Mouse (Mus musculus) cerebellum, adult 9-11 months (tissue): ENCODE measurements around the gene Wdr75.

Source experiments
- DNase-seq: peaks from one replicate; pipeline ENCODE4 v3.0.0; 2022

Gene Wdr75

DNA sequence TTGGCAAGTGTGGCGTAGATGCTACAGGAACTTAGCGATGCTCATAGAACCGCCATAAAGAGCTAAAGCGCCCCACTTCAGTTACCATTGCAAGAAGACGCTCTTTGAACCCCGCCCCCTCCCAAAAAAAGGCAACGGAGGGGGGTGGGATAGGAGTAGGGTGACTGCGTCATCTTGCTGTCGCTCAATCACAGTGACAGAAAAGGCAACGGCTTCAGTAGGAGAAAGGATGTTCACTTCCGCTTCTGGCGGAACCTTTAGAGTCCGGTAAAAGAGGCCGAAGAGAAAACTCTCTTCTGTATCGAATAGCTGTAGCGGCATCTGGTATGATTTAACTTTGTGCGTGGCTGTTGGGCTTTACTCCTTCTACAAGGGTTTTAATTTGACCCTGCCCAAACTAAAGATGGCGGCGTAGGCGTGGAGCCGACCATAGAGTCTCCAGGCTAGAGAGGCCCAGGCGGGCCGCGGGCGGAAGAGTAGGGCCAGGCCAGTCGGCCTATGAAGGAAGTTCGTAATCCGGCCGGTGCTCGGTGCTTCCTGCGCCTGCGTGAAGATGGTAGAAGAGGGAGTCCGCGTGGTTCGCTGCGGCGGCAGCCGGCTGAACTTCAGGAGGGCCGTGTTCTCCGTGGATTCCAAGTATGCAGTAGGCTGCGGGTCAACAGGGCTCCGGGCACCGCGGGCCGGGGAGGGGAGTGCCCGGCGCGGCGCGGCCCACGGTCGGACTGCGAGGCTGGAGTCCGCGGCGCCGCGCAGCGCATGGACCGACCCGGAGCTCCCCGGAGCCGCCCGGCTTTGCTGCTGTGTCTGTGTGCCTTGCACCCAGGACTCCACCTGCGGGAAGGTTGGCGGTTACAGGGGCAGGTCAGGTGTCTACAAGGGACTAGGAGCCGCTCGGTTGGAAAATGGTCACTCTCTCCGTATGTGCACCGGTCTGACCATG is at the start of gene Wdr75:
Wdr75 (plus strand) TSS at position 198 of the 940 bp plus-strand sequence.
- peak; percentile 96 for DNase-seq

DNA sequence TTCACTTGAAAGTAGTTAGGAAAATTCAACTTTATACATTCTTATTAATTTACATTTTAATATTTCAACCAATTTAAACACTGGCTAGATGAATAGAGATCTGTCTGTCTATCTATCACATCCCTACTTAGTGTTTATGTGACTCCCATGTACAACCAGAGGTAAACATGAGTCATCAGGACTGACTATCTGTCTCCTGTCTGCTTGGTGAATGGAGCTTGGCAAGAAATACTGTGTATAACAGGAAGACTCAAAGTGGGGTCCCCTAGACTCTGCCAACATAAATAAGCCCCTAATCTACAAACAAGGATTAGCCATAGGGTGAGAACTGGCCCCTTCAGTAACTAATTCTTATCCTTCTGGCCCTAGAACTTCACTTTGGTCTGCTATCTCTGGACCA is 39.1 kb upstream of the Wdr75 start:
- DNase-seq, result no peak

DNA sequence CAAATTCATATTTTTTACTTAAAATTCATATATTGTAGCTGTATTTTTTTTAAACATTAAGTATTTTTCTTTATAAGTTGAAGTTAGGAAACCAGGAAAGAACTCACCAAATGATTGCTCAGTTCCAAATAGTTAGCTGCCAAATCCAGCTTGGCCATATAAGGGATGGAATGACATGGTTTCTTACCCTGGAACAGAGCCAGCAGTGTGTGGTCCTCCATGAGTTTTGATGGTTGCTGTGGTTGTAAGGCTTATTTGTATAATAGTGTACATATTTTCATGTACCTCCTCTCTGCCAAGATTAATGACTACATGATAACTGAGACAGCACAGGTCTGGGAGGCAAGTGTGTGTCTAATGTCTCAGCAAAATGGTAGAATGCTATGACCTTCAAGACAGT is 38.3 kb upstream of the Wdr75 start:
- DNase-seq, result no peak

DNA sequence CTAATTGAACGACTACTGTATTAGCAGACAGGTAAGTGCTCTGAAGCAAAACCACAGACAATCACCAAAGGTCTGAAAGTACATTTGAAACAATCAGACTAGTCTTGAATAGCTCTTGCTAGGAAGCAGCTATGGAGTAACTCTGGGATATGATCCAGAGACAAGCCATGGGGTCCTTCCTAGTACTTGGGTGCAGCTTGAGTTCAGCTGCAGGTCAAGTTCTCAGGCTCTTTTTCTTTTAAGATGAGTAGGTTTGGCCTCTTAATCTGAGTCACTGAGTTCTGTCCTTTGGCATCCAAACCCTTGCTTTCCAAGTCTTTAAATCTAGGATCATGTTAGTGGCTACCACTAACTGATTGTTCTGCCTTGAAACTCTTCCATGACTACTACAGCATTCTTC is 37.0 kb upstream of the Wdr75 start:
- no peak for DNase-seq

DNA sequence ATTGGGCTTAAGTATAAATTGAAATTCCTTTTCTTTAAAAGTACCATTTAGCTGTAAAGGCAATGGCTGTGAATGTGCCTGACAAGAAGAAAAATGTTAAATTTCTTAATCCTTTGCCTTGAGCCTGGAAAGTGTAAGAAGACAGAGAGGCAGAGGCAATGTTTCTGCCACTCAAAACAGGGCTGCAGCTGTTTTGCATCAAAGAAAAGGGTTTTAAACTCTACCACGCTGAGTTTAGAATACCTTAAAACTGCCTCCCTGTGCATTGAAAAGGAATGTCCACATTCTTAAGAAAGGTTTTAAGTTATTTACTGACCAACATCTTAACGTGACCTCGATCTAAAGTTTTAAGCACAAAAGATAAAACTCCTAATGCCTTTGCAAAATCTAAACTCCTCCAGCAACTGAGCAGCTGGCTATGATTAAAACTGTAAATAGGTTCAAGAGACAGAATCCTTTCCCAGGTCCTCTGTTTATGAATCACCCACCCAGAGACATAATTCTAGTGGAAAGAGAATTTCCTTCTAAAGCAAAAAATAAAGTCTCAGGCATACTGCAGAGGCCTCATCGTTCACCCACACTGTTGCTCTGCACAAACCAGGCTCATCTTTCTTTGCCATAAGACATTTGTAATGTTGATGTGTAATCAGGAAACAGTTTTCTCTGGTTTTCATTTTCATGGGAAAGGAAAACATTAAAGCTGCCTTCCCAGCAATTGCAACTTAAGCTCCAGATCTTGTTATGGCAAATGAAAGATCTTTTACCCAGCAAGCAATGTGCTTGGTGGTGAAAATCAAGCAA is 34.1 kb upstream of the Wdr75 start:
- DNase-seq, result no peak

DNA sequence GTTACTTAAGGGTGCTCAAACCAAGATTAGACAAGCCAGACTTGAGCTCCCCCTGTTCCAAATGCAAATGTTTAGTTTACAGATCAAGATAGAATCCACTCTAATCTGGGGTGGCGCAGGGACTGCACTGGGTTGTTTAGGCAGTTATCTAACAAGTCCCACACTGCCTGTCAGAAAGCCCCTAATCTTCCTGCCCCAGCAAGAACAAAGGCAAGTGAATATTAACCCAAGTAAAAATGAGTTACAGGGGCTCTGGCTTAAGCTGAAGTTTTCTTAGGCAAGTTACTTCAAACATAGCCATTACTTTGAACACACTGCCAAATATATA is 33.5 kb upstream of the Wdr75 start:
- no peak for DNase-seq

DNA sequence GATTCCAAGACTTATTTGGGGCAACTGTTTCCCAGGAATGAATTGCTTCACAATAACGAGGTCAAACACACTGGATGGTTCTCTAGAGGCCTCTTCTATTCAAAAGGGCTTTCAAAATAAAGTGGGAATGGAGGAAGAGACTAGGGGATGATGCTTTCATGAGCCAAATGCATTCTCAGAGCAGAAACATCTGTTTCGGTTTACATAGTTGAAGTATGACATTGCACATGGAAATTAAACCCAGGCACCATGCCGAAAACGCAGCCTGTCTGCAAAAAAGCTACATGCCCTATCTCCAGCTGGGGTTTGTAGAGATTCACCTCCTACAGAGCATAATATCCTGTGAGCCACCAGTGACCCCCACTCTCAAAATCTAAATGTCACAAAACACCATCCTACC is 29.3 kb upstream of the Wdr75 start:
- no peak for DNase-seq

DNA sequence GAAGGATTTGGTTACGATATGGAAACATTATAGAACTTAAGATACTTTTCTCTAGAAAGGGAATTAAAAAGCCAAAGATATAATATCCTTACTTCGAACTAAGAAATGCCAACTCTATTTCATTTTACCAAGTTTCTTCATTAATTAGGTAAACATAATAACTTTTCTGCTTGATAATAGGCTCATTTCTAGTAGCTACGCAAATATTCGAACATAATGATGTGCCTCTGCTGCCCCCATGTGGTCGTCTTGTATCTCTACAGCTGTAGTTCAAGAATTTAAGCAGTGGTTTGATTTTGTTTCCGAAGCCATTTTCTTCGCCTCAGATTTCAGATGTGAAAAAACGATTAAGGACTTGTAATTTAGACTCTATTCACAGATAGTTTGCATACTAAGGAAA is 28.8 kb upstream of the Wdr75 start:
- DNase-seq, result peak; percentile 27

DNA sequence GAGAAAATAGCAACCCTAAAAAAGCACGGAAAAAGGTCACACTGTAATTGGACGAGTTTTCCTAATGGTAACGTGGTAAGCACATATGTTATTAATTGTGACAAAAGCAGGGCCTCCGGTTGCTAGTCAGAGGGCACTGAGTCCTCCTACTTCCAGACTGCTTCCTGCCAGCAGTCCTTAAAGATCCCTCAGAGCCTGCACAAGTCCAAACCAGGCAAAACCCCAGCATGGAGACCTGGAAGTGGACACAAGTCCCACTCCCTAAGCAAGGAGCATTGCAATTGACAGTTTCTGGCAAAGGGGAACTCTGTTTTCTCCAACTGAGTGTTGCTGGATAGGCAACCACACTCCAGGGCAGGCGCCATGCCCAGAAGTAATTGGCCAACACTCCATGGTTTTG is 27.4 kb upstream of the Wdr75 start:
- DNase-seq, result no peak

DNA sequence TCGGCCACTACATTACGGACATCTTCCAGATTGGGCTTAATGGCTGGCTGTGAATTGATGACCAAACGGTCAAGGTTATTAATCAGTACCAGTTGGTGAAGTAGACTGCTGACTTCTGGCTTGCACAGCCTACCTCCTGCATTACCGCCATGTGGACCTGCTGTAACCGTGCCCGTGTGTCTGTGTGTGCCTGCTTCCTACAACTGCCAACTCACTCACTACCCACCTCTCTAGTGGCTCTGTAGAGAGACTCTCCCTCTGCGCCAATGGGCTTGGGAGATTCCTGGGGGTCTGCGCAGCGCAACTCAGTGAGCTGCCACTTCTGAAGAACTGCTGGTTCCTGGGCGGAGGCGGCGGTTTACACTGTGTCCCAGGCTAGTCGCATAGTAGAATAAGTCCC is 25.6 kb upstream of the Wdr75 start:
- peak; percentile 16 for DNase-seq

DNA sequence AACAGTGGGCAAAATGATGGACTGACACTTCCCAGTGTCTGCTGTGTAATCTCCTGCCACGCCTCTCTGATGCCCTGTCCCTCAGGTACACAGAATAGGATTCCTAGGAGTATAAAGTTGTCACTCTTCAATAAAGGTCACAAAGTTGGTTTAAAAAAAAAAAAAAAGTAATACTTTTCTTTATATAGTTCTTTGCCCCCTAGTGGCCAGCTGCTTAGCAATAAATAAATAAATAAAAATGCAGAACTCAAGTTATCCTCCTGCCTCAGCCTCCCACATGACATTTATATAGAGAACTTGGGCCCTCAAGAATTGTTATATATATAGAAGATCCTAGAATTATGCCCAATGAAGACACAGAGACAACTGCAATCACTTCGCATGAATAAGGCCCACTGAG is 24.9 kb upstream of the Wdr75 start:
- DNase-seq, result no peak

DNA sequence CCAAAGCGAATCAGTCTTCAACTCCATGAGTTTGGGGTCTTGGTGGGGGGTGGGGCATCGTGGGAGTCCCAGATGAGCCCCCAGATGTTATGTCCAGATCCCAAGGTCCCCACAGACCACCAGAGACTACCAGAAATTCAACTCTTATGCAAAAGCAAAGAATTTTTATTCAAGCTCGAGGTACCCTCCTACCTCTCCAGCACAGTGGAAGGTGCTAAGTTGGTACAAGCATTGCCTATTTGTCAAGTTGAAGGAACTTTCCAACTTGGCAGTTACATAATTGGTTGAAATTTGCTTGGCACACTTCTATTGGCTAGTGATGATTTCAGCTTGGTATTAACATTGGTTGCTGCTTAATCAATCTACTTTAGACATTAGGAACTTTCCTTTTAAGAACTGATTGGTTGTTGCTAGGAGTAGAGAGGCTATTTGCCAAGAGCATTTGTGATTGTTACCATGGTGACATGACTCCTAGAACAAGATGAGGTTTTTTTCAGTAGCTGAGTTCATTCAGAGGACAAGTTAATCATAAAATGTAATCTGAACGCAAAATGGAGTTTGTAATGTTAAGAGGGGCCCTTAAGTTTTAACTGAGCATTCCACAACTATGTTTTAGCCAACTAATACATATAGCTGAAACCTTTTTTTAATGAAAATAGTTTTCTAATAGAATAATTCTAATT is 14.2 kb upstream of the Wdr75 start:
- no peak for DNase-seq

DNA sequence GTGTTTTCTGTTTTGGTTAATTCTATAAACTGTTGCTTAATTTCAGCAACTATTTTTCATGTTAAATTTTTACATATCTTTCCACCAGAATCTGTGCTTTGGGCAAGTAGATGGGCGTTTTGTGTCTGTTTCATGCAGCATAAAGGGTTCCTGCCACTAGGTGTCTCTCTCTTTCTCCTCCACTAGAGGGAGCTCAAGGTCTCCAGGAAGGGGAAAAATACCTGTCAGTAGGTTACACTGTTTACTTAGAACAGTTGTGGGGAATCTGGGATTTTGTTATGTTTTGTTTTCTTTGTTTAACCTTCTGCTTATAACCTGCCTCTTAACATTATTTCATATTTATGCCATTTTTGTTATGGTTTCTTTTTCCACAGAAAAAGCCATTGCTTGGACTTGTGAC is 21.9 kb downstream of the Wdr75 start:
- DNase-seq, result peak; percentile 12

DNA sequence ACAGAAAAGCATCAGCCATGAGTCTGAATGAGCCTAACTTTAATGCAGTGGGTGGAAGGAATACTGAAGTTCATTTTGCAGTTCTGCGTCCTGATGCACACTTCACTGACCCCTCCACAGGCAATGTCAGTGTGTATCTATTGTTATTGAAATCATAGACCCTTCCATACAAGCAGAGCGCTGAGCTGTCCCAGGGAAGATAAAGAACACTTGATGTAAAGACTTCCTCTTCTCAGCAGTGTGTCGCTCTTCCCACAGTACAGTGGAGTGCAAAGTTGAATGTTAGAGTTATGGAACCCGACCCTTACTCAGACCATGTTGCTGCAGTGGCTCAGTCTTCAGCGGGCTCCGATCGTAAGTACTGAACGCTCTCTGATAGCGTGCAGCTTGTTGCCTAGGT is 23.6 kb downstream of the Wdr75 start:
- no peak for DNase-seq

DNA sequence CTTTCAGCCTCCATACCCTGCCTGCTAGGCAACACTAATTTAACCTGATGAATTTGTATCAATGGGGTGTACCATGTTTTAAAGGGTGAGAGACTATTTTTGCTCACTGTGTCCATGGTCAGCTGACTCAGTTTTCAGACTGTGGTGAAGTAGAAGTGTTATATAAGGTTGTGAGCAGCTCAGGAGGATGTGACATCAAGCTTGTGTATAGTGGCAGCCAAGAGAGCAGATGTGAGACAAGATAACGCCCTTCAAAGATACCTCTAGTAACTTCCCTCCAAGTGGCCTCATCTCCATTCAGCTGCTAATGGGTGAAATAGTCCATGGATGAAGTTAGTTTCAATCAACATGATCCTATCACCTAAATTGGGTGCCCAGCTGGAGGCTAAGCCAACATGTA is 29.5 kb downstream of the Wdr75 start:
- no peak for DNase-seq

DNA sequence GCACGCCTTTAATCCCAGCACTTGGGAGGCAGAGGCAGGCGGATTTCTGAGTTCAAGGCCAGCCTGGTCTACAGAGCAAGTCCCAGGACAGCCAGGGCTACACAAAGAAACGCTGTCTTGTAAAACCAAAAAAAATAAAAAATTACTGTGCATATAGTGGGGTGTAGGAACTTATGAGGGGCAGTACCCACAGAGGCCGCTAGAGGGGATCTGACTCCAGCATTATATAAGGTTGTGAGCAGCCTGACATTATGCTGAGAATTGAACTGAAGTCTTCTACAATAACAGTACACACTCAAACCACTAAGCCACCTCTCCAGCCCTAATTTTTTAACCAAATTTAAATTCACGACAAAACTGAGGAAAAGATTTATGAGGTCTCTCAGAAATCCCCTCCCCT is 30.2 kb downstream of the Wdr75 start:
- peak; percentile 23 for DNase-seq

DNA sequence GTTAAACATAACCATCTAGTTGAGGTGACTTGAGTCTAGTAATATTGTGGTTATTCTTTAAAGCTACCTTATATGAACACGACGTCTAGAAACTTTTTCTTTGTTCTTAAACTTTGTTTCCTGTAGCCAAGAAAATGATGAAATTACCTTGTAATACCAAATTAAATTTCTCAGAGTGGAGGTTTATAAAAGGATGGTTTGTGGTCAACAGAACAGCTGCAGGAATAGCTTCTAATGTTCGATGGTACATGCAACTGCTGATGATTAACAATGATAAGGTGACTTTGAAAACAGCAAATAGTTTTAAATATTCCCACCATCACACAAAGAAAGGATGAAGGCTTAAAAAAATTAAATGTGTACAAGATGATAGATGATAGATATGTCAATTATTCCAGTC is 30.7 kb downstream of the Wdr75 start:
- DNase-seq, result no peak

DNA sequence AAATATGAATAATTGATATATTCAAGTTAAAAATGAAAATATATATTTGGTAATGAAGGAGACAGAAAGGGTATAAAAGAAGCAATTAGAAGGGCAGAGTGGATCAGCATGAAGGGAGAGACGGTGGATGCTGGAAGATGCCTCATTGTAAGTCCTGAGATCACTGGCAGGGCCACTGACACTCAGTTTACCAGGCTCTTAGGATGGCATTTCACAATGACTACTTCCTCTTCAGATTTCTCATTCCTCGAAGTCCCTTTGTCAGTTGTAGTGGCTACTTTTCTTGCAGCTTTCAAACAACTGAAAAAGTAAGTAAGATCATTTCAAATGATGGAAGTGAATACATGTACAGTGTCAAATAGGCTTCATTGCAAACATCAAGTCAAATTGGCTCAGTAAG is 31.2 kb downstream of the Wdr75 start:
- DNase-seq, result no peak

DNA sequence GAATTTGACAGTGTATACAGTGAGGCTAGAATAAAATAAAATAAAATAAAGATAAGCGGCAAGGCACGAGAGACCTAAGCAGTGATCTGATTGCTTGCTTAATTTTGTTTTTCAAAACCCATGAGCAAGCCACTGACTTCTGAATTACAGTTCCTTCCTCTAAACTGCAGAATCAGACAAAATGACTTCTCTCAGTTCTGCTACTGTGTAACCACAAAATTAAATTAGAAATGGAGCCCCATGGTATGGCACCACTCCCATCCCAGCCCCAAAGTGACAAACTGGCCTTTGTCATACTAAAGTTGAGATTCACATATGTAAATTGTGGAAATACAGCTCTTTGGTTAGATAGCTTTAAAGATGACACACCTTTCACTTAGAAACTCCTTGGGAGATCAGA is 31.8 kb downstream of the Wdr75 start:
- no peak for DNase-seq

DNA sequence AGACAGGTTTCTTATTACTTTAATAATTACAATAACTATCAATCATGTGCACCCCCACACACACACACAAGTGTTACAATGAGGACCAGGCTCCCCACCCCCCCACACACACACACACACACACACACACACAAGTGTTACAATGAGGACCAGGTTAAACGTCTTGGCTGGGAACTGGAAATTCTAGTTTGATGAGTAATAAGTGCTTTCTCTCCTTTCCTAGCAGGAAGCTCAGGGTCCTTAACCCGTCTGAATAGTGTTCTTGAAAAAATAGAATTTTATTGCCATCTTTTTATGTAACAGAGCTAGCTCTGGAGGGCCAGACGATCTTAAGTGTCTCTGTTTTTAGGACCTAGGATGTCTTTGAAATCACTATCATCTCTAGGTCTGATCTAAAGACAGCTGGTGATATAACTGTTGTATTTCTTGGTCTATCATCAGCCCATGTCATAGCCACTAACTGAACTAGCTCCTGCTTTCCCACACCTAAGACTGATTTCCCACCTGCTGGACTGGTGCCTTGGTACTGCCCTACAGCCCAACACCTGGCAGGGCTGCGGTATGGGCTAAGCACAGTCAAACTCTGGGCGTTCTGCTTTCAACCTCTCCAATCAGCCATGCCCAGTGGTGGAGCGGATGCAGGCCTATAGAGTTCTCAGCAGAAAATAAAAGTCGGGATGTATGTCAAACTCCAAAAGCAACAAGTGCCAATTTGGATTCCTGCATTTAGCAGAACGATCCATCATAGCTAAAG is 35.7 kb downstream of the Wdr75 start:
- DNase-seq, result no peak

DNA sequence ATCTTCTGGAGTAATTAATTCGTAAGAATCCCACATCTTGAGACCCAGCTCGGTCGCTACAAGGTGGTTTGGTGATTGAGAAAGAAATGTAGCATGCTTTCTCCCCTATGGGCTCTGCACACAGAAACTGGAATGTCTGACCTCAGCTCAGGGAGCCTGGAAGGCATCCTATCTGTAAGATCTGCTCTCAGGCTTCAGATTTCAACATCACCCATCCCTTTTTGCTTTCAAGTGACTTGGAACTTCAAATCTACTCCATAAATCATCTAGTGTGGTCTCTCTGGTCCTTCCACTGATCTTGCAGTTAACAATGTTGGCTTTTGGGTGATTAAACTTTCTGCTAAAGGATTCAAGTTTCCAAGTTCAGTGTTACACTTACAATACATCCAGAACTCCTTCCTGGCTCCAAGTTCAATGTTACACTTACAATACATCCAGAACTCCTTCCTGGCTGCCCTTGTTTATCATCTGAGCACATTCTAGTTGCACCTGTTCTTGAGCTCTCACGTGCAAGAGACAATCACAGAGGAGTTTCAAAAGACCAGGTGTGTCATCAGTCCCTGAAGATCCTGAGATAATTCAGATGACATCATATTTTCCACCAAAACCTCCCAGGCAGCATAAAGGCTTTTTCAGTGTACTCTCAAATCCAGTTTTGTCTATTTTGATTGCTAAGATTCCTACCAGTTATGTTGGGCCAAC is 40.5 kb downstream of the Wdr75 start:
- no peak for DNase-seq

DNA sequence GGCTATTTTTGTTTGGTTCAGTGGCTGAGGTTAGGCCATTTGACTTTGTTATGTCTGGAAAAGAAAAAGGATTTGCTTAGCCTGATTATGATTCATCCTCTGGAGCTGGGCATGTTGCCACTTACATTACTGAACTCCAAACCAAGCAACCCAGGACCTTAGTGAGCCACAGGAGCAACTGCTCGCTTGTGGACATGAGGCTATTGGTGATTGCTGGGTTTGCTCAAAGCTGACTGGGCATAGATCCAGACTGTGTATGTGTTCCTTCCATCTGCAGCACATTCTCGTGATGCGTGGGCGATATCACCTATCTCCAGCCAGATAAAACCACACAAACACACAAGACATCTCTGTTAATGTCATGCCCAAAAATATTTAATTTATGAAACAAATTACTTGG is 42.8 kb downstream of the Wdr75 start:
- DNase-seq, result peak; percentile 75
